Mouse (Mus musculus) right cerebral cortex, adult 18-20 months (tissue): ENCODE results near the gene Slx4.
"Not testable (repeated sequence)": the region's sequence is repeated elsewhere in the genome, so short reads cannot be mapped to it uniquely, and the experiment has no call there.

Experiments used
- DNase-seq: peaks from one replicate; pipeline ENCODE4 v3.0.0; 2022; ENCODE audit warnings: mixed read lengths

Slx4 gene

DNA sequence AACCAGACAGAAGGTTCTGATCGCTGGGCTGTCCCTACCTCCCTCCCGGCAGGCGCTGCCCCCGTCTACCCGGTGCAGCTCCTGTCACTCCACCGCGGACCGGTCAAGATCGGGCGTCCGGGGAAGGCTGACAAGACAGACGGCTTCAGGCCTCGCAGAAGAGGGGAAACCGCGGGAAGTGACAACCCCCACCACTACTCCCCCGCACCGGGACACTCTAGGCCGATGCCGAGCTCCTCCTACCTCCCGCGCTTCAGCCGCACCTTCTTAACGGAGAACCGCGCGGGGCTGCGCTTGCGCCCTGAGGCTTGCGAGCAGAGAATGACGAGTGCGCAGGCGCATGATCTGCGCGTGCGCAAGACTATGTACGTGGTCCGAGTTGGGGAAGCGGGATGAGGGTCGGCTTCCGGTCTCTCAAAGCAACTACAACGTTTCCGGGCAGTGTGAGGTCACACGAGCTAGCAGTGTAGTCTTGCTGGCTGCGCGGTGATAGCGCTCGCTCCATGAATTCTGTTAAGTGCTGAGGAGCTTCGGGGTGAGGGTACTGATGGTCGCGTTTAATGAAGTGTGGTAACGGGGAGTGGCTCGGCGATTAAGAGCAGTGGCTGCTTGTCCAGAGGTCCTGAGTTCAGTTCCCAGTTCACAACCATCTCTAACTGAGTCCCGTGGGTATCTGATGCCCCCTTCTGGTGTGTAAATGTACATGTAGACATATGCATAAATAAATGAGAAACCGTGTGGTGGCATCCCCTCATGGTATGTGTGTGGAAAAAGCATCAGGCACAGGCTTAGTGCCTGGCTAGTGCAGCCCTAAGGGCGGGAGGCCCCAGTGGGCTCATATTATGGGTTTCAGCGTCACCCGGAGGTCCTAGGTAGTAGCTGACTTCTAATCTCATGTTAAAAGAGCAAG, at the start of gene Slx4:
Gene Slx4 (minus strand): TSS at position 282 of the 910 bp plus-strand sequence.
- DNase-seq, result peak; percentile 97

DNA sequence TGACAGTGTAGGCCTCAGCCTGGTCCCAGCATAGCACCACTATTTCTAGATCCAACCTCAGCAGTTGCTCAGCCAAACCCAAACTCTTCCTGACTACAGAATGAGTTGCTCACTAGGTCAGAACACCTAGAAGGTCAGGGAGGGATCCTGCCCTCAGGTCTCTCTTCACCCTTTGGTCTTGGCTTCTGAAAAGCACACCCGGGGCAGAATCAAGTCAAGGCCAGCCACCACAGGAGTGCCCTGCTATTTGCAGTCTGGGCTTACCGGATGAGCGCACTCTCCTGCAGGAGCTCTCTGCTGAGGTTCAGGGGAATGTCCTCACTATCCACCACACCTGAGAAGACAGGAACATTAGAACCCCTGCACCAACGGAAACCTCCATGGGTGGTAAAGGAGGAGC, 49.0 kb upstream of the Slx4 start:
- DNase-seq, result no peak

DNA sequence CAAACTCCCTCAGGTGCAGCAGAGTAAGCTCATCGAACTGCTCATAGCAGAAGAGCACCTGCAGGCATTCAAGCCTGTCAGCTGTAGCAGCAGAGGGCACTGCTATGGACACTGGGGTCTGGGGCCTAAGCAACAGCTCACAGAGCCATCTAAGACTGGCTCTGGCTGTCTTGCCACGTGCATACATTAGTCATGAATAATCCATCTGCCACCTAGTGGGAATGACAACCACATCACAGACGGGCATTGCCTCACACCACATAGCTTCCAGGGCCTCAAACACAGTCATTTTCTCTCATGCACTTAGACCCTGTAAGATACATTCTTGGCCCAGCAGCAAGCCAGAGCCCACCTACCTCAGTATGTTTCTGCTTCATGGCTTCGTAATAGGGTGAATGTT, 42.0 kb upstream of the Slx4 start:
- no peak for DNase-seq

DNA sequence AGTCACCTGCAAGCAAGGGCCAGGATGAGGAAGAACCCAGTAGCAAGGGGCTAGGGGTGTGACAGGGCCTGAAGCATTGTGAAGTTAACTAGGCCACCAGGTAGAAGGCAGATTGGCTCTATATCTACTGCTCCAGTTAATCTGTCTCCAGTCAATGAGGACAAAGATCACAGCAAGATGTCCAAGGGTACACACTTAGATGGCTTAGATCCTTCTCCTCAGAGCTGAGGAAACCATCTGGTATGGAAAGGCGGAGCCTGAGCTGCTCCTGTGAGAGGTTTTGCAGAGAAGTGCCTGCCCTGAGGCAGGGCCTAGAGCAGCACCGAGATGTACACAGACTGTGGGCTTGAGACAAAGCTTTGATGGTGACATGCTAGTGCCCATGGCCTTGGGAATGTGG, 40.5 kb upstream of the Slx4 start:
- no peak for DNase-seq

DNA sequence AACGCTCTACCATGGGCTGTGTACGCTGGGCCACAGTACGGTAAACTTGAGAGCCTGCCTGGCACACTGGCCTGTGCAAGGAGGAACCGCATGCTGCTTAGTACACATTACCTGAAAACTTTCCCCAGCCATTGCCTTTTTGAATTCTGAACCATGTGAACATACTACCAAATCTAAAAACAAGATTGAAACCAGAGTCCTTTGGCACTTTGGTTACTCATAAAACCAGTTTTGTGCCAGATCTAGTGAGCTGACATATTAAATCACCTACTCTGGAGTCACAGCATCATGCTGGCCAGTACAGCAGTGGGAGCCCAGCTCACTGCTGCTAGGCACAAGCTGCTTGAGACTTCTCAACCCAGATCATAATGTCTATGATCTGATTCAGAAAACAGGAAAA, 38.1 kb upstream of the Slx4 start:
- DNase-seq, result no peak

DNA sequence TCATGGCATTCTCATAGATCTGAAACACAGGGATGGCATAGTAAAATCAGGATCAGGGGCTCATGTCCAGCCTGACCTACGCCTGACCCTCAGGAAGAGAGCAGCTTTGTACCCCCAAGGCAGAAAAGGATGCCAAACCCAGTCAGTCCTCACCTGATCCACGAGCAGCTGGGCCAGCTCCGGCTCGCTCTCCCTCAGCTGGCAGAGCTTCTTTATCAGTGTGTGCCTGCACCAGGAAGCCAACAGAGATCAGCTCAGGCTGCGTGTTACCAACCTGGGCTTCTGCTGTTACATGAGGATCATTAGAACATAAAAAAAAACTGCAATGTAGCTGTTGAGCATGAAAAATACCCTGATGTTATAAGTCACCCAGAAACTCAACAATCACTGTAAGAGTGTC, 36.6 kb upstream of the Slx4 start:
- no peak for DNase-seq

DNA sequence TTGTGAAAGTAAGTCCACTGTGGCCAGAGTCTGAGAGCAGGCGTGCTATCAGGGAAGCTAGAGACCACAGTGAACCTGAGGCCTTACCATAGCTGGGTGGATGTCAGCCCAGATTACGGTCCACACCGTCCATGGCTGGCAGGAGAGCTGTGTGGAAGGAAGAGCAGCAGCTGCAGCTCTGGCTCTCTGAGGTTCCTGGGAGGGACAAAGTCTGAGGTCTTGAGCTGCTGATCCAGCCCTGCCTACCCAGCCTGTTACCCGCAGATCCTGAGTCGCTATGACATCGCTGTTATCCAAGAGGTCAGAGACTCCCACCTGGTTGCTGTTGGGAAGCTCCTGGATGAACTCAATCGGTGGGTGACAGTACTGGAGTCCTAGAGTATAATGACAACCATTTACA, 34.1 kb upstream of the Slx4 start:
- DNase-seq, result no peak

DNA sequence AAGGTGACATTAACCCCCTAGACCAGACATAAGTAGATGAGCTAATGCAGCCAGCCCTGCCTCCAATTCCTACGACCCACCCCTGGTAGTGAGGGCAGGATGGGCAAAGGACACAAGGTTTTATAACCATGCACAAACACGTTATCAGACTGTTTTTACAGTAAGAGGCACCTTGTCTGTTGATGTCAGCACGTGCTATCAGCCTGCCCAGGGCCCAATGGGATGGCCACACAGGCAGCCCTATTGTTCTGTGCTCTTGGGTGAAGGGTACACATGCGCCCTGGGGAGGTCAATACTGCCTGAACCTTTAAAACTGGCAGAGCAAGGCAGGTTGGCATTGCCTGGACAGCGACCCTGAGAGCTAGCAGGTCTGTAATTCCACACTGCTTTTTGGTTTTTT, 33.2 kb upstream of the Slx4 start, which contains the start of gene Dnase1:
Gene Dnase1 (plus strand): TSS at position 136 of the 400 bp plus-strand sequence.
- no peak for DNase-seq

DNA sequence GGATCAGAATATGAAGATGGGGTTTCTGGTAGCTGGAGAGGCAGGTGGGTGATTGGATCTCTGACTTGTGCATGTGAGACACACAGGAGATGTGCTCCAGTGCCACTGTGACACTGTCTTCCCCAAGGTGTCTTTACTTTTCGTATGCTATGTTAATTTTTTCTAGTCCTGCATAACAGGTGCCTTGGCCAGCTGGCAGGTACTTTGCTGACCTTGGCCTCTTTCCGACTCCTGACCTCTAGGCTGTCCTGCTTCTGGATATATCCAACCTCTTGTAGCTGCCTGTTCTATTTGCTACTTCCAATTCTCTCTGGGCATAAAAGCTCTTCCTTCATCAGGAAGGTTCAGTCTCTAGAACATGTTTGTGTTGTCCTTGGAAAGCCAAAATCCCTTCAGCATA, 32.0 kb upstream of the Slx4 start:
- no peak for DNase-seq

DNA sequence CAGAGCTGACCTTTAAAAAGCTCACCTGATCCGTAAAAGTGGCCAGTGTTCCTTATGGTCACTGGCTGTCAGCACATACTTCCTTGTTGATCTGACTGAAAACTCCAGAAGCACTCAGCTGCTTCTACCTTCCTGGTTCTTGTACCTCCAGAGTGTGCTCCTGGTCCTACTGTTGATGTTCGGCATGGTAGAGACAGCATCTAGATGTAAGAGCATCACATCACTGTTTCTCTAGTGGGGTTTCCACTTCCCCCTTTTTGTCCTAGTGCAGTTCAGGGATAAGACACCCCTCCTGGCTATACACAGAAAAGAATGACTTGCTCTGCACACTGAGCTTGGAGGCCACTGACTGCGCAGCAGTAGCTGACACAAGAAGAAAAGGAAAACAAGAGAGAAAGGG, 30.9 kb upstream of the Slx4 start:
- DNase-seq, result no peak

DNA sequence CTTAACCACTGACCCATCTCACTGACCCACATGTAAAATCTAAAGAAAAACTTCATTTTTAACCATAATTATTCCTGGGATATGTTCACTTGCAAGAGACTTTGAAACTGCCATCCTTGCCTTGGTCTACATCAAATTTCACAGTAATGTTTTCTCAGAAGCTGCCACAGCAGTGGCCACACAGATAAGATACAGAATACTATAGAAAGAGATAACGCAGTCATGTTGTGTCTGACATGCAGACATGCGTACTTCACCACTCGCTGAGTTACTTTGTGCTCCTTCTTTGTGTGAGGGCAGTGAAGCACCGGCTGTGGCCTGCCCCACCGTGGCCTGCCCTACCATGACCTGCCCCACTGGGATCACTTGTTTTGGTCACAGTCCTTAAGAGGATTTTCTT, 30.4 kb upstream of the Slx4 start:
- no peak for DNase-seq

DNA sequence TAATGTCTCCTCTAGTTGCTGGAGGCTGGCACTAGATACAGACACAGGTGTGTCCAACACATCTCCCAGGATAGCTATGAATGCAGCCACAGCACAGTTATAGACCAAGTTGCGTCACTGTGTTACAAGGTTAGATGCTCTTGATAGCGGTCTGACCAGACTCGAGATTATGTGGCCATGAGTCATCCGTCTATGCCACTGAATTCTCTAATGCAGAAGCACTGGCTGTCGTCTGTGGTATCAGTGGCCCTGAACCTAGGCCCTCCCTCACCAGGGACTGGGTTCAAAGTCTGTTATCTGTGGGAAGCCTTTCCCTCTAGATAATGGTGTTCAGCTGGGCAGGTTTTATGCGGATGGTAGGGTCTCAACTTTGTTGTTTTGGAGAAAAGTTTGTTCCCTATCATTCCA, 28.8 kb upstream of the Slx4 start:
- no peak for DNase-seq

DNA sequence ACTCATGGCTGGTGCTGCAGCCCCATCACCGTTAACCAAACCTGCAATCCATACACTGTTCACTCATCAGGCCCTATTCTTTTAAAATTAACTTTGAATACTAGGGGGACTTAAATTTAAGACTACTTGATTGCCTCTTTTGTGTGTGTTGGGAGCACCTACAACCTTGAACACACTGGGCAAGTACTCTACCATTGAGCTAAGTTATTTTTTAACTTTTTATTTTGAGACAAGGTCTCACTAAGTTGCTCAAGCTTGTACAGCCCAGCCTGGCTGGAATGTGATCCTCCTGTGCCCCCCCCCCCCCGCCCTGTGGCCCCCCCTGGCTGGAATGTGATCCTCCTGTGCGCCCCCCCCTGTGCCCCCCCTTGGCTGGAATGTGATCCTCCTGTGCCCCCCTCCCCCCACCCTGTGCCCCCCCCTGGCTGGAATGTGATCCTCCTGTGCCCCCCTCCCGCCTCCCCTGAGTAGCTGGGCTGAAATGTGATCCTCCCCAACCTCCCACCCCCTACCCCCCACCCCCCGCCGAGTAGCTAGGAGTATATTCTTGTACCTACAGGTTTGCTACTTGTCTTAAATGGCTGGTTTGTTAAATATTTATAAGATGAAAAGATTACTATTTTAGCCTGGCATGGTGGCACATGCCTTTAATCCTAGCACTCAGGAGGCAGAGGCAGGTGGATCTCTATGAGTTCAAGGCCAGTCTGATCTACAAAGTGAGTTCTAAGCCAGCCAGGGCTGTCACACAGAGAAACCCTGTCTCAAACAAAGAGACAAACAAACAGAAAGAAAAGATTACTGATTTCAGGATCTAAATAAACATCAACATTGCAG, 28.1 kb upstream of the Slx4 start:
- DNase-seq, result no peak

DNA sequence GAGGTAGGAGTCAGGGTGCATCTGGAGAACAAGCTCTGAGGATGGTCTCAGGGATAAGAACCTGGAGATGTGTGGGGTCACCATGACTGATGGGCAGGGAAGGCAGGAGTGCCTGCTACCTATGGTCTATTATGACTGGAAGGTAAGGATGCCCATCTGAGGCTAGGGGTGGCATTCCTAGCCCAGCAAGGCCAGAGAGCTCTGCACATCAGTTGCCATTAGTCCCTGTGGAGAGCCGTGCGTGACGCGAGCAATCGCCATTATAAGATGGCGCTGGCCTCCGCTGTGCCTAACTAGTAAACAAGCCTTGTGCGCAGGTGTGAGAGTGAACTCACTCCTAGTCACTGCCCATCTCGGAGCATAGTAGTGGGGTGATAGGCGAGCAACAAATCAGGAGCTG, 26.9 kb upstream of the Slx4 start:
- DNase-seq, result no peak

DNA sequence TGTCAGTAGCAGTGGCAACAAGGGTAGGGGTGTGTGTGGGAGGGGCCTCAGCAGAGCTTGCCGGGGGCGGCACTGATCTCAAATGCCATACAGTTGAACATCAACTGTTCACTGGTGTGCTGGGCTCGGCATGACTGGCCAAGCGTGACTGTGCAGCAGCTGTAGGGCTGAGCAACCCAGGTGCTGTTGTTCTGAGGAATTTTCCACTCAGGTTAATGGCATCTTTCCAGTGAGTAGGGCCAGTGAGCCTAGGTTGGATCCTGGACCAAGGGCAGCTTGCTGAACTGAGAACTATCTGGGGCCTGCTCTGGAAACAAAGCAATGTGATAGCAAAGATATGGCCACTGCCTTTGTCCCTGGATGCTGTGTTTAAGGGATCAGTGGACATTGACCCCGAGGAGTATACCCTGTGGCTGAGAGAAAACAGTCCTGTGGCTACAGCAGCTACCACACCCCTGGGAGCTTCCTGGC, 25.8 kb upstream of the Slx4 start:
- no peak for DNase-seq

DNA sequence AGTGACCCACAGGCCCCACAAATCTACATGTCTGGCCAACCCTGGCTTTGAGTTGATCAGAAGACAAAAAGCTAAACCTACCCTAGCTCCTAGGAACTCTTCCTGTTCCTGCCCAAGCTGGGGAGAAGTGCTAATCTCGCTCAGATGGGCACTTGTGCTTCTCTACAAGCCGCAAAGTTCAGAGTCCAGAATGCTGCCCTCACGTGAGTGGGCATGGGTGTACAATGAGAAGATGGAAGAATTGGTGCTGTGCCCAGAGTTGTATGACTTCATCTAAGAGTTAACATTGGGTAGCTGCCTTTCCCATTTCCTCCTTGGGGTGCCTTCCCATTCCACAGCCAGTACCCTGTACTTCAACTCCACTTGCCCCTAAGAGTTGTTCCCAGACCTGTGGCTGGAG, 23.6 kb upstream of the Slx4 start:
- DNase-seq, result no peak

DNA sequence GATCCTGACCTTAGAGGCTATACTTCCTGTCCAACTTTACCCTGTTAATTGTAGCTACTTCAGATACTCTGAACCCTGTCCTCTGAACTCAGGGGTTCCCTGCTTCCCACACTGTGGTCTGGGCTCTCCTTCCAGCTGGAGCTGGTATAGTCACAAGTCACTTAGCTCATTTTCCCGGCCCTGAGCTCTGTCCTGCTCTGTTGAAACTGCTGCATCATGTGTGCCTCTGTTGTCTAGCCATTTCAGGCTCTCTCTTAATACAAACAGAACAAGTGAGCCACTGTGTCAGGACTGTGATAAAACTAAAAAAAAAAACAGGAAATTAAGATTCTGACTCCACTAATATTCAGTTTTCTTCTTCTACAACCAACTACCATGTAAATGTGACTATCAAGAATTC, 23.1 kb upstream of the Slx4 start:
- no peak for DNase-seq

DNA sequence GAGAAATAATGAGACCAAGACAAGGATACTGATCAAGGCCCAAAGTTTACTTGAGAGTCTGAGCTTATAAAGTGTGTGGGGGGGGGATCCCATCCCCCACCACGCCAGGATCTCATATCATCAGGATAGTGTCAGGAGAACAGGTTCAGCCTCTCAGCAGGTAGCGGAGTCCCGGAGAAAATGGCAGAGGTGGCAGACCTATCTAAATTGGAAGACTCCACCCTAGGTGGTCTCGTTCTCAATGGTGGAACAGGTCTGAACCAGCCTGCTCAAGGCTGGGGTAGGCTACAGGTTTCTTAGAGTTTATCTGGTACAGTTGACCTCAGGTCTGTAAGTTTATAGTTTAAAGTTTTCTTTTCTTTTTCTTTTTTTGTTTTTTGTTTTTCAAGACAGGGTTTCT, 19.1 kb upstream of the Slx4 start:
- DNase-seq, result no peak

DNA sequence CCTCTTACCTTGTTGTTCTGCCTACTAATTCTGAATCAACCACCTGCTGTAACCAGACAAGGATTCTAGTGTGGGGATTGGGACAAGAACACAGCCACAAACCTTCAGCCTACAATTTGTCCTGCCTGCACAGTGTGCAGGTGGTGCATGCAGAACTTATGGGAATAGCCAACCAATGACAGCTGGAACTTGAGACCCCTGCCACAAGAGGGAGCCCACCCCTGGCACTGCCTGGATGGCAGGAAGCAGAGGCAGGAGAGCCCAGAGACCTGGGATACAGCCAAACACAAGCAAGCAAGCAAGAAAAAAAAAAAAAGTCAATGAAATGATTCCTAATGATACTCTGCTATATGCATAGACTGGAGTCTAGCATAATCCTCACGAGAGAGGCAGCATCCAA, 17.7 kb upstream of the Slx4 start:
- DNase-seq, result no peak

DNA sequence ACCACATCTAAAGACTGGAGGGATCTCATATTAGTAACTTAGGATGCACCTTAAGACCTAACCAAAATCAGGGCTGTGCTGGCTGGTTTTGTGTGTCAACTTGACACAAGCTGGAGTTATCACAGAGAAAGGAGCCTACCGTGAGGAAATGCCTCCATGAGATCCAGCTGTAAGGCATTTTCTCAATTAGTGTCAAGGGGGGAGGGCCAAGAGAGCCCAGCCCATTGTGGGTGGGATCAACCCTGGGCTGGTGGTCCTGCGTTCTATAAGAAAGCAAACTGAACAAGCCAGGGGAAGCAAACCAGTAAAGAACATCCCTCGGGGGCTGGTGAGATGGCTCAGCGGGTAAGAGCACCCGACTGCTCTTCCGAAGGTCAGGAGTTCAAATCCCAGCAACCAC, 13.9 kb upstream of the Slx4 start:
- not testable (repeated sequence) for DNase-seq

DNA sequence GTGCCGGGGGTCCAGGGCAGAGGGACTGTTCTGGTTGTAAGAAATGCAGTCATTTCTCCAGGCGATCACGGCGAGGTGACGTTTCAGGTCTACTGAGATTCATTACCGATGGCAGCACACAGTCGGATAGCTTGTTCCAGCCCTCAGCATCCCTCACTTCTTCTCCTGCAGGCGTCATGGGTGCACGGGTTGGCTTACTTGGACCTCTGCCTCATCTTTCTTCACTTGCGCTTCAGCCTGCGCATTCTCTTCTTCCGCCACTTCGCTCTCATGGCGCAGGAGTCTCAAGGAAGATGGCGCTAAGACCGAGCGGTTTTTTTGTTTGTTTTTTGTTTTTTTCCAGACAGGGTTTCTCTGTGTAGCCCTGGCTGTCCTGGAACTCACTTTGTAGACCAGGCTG, 13.2 kb upstream of the Slx4 start:
- DNase-seq, result not testable (repeated sequence)

DNA sequence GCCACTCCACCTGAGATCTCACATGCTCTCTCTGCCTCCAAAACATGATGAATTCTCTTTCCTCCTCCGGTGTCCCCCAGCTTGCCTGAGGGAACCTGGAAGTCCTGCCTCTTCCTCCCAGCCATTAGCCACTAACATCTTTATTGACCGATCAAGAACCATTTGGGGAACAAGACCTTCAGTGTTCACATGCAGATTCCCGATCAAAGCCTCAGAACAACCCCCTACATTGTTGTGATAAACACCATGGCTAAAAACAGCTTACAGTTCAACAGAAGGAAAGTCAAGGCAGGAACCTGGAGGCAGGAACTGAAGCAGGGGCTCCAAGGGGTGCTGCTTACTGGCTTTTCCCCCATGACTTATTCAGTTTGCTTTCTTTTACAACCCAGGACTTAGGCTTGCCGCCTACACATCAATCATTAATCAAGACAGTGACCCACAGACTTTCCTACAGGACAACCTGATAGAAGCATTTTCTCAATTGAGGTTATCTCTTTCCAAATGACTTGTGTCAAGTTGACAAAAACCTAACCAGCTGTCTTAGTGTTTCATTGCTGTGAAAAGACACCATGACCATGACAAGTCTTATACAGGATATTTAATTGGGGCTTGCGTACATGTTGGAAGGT, 10.6 kb upstream of the Slx4 start:
- DNase-seq, result no peak

DNA sequence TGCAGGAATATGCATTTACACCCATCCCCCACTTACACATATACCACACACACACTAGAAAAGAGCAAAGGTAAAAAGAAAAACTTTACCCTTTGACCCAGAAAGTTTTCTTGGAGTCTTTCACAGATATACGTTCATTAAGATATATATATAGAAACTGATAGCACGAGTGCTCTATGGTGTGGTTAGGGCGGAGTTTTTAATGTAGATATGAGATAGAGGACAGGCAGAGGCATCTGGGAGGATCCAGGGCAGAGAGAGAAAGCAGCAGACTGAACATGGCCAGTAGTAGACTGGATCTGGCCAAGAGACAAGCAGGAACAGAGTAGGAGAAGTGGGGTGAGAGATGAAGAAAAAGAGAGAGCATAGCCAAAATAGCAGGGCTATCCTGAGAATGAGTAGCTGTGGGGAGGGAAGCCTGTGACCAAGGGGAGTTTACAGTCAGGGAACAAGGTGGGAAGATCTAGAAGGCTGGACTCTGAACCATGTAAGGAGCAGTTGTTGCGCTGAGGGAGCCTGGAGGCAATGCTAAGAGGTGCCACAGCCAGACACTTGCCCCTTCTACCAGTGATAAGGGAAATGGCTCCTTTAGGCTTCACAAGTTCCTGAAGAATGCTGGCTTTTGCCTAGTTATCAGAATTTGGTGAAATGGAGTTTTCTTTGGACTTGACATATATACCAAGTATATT, 9.5 kb upstream of the Slx4 start:
- no peak for DNase-seq
